Mouse (Mus musculus) spleen, adult 2 months (tissue): ENCODE data around the gene Mterf2.

Experiments
- CTCF ChIP-seq: fragments of 200-500 bp; IDR thresholded peaks from 2 replicates; pipeline ENCODE4 v1.5.1; 2011; ENCODE audit warnings: mild to moderate bottlenecking, inconsistent platforms; ENCODE audit not compliant: insufficient read depth, insufficient read length, insufficient replicate concordance; ENCODE audit errors: extremely low read depth
- POLR2A ChIP-seq: fragments of 200-500 bp; IDR thresholded peaks from 2 replicates; pipeline ENCODE4 v1.6.1; 2011; ENCODE audit warnings: low read depth, low read length, inconsistent platforms

DNA sequence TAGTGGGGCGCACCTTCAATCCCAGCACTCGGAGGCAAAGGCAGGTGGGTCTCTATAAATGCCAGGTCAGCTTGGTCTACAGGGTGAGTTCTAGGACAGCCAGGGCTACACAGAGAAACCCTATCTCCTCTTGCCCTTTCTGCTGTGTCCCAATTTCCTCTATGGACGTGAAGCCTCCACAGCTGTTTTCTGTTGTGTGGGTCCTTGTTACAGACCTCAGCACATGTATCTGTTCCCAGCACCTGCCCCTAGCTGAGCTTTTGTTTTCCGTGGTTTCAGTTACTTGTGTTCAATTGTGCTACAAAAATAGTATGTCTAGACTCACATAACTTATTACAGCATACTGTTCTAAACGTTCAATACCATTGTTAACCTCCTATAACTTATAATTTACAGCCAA lies 21.4 kb upstream of the Mterf2 start:
- TF ChIP-seq CTCF (no peak), POLR2A (no peak)
